Mouse (Mus musculus) liver, embryonic 18 days (tissue): Measurements from ENCODE around the gene Nit2. TPM values are rescaled to one million over a fixed set of nuclear protein-coding genes. Genes with fewer than 3 reads are reported as not detected.

Experiments used
- polyA plus RNA-seq: library from polyadenylated mRNA; depleted of rRNA; stranded (reverse); fragments of >200 nt; gene quantifications from 2 replicates; pipeline ENCODE4 v1.2.3, GENCODE M21; 2012; rRNA removed

The Nit2 gene
- polyA plus RNA-seq = 31.0 and 36.6 TPM in 2 replicates

GRCm38 (mm10) chr16:57166611-57167513 lies at the start of gene Nit2:
Gene Nit2 (minus strand): TSS chr16:57167341.

GRCm38 (mm10) chr16:57120913-57121815 lies 46.0 kb downstream of the Nit2 start, which contains the start of gene Tomm70a:
Gene Tomm70a (plus strand): TSS chr16:57121703.

Other genes with a start within 250 kb of the Nit2 start
- gene Lnp1, start 239.3 kb downstream of the Nit2 start, polyA plus RNA-seq = not detected in 2 replicates
- 0.24 and 0.31 TPM in 2 replicates for gene Tmem45a2, start 96.0 kb downstream of the Nit2 start, polyA plus RNA-seq
- 18.0 and 19.2 TPM in 2 replicates for gene Tomm70a, start 45.6 kb downstream of the Nit2 start, polyA plus RNA-seq
- 9.2 and 11.0 TPM in 2 replicates for gene Tbc1d23, start 64.2 kb upstream of the Nit2 start, polyA plus RNA-seq
- 0.03 TPM in 1 of 2 replicates, not detected in the other for gene Tmem30c, start 125.5 kb upstream of the Nit2 start, polyA plus RNA-seq
- gene Filip1l, start 185.8 kb upstream of the Nit2 start, polyA plus RNA-seq = 4.9 and 5.2 TPM in 2 replicates